Mouse (Mus musculus) naive thymus-derived CD4-positive, alpha-beta T cell, adult 5 months (primary cell): ENCODE data around the gene Rbm20. TPM values are rescaled to one million over a fixed set of nuclear protein-coding genes. Genes with fewer than 3 reads are reported as not detected.

Experiments
- polyA plus RNA-seq: library from polyadenylated mRNA; unstranded; fragments of 100-300 nt; shearing (Covaris generic); gene quantifications from one replicate; pipeline ENCODE4 v1.2.1, GENCODE M21; 2017

Gene Rbm20
- polyA plus RNA-seq, result 0.11 TPM

GRCm38 (mm10) chr19:53676718-53677634, at the start of gene Rbm20:
TSS of gene Rbm20 (plus strand) at chr19:53677306.

GRCm38 (mm10) chr19:53892061-53892460, 215.0 kb downstream of the Rbm20 start, which contains the start of gene Pdcd4:
TSS of gene Pdcd4 (plus strand) at chr19:53892231.

Other genes with a start within 250 kb of the Rbm20 start
- gene Dusp5, start 148.2 kb upstream of the Rbm20 start, polyA plus RNA-seq, result 475 TPM
- 123 TPM for gene Nutf2-ps1, start 88.2 kb upstream of the Rbm20 start, polyA plus RNA-seq
- gene Smc3, start 76.9 kb upstream of the Rbm20 start, polyA plus RNA-seq, result 71.8 TPM
- gene Pdcd4, start 214.9 kb downstream of the Rbm20 start, polyA plus RNA-seq, result 92.5 TPM